Mouse (Mus musculus) thymus, adult 2 months (tissue): ENCODE results near the gene 1700123L14Rik. TPM values are rescaled to one million over a fixed set of nuclear protein-coding genes. Genes with fewer than 3 reads are reported as not detected.

Experiments
- DNase-seq: peaks from one replicate; pipeline ENCODE4 v3.0.0; 2021
- H3K27ac ChIP-seq: fragments of 200-500 bp; 2 replicates; pipeline ENCODE4 v1.5.1; 2012; ENCODE audit warnings: low read length, control low read depth; ENCODE audit not compliant: control insufficient read depth, insufficient read depth
- H3K27me3 ChIP-seq: fragments of 200-500 bp; 2 replicates; pipeline ENCODE4 v1.6.1; 2012; ENCODE audit warnings: mild to moderate bottlenecking, low read length, moderate library complexity, mixed read lengths; ENCODE audit not compliant: control insufficient read depth, insufficient read depth
- H3K36me3 ChIP-seq: fragments of 200-500 bp; 2 replicates; pipeline ENCODE4 v1.6.1; 2012; ENCODE audit warnings: mild to moderate bottlenecking, low read length, moderate library complexity; ENCODE audit not compliant: control insufficient read depth, insufficient read depth
- H3K4me1 ChIP-seq: fragments of 200-500 bp; replicated peaks from 2 replicates; pipeline ENCODE4 v1.6.1; 2012; ENCODE audit warnings: low read length; ENCODE audit not compliant: control insufficient read depth, insufficient read depth
- H3K4me3 ChIP-seq: fragments of 200-500 bp; 2 replicates; pipeline ENCODE4 v1.5.1; 2012; ENCODE audit warnings: mild to moderate bottlenecking, low read length, control low read depth, moderate library complexity; ENCODE audit not compliant: control insufficient read depth, insufficient read depth
- CTCF ChIP-seq: fragments of 200-500 bp; IDR thresholded peaks from 2 replicates; pipeline ENCODE4 v1.5.1; 2012; ENCODE audit warnings: mild to moderate bottlenecking, control low read depth, low read length, moderate library complexity, borderline replicate concordance; ENCODE audit not compliant: control insufficient read depth, poor library complexity, insufficient read depth; ENCODE audit errors: extremely low read depth
- POLR2A ChIP-seq: fragments of 200-500 bp; IDR thresholded peaks from 2 replicates; pipeline ENCODE4 v1.6.1; 2012; ENCODE audit warnings: mild to moderate bottlenecking, low read length, control low read depth, moderate library complexity; ENCODE audit not compliant: control insufficient read depth, poor library complexity, insufficient read depth; ENCODE audit errors: extremely low read depth
- WGBS: fragments of 180-500 bp; shearing (Covaris S2); methylation state at CpG from one replicate; pipeline ENCODE4 v1.1.7; 2018; 5-methylcytosine and 5-hydroxymethylcytosine counted together
- polyA plus RNA-seq: library from polyadenylated mRNA; depleted of rRNA; stranded (reverse); fragments of >200 nt; gene quantifications from 2 replicates; pipeline ENCODE4 v1.2.3, GENCODE M21; 2012; rRNA removed

1700123L14Rik gene
- polyA plus RNA-seq, 1 experiment: 0.13 TPM

DNA sequence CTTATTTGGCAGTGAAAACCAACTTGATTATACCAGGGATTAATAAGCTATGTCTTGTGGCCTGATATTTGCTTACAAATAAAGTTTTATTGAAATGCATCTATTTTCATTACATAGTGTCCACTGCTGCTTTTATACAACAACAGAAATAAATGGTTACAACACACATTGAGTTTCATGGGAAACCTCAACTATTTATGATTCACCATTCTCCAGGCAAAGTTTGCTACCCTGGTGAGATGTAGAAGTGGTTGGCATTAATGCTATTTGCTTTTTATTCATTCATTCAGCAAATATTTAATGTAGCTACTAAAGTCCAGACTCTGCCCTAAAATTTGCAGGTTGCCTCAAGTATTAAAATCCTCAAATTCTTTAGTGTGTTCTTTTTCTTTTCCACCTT lies 988 bp upstream of the 1700123L14Rik start:
- Histone ChIP-seq H3K27ac (no peak overlapping the region), H3K4me1 (no peaks in the 10 kb centered on the region), H3K27me3 (no peaks in the 10 kb centered on the region), H3K4me3 (no peak overlapping the region), H3K36me3 (no peaks in the 10 kb centered on the region)
- TF ChIP-seq POLR2A (no peak), CTCF (no peak)
- DNase-seq: no peak

DNA sequence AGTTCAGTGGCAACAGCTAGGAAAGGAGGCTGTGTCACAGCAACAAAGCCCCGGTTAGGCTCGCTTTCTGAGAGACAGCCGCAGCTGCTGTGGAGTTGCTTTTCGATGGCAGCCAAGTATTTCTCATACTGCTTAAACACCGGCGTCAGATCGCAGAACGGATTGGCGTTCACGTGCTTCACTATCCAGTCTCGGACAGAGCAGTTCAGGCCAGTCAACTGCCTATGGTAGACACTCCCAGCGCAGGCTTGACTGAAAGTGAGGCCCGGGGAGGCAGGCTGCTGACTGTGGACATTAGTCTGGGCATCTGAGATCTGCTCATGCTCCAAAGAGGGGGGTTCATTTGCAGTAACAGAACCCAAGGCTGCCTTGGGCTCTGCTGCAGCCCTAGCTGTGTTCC lies 640 bp downstream of the 1700123L14Rik start:
- Histone ChIP-seq H3K4me1 (no peaks in the 10 kb centered on the region), H3K27ac (no peak overlapping the region), H3K4me3 (no peak overlapping the region), H3K27me3 (no peaks in the 10 kb centered on the region), H3K36me3 (no peaks in the 10 kb centered on the region)
- DNase-seq: no peak
- 96% methylated on average over 13 of the region's 13 CpGs for WGBS
- TF ChIP-seq CTCF (no peak), POLR2A (no peak)

DNA sequence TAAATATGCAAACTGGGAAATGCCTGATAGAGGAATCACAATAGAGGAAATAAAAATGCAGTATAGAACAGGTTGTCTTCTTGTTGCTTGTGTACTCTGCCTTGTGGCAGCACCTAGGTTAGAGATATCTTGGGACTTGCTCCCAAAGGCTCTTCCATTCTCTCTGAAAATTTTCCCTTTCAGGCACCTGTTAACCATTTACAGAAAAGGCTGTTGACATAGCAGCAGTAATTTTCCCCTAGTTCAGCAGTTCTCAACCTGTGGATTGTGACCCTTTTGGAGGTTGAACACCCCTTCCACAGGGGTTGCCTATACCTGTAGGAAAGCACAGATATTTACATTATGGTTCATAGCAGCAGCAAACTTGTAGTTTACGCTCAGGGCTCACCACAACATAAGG lies 22.7 kb downstream of the 1700123L14Rik start:
- H3K4me3 ChIP-seq: no peak overlapping the region
- DNase-seq: no peak
- H3K27ac ChIP-seq: no peak overlapping the region
- no peak for TF ChIP-seq POLR2A
- TF ChIP-seq CTCF: no peak
- 94% methylated on average over 1 of the region's 1 CpGs for WGBS
- H3K27me3 ChIP-seq: no peaks in the 10 kb centered on the region
- H3K36me3 ChIP-seq: no peaks in the 10 kb centered on the region
- no peaks in the 10 kb centered on the region for H3K4me1 ChIP-seq

DNA sequence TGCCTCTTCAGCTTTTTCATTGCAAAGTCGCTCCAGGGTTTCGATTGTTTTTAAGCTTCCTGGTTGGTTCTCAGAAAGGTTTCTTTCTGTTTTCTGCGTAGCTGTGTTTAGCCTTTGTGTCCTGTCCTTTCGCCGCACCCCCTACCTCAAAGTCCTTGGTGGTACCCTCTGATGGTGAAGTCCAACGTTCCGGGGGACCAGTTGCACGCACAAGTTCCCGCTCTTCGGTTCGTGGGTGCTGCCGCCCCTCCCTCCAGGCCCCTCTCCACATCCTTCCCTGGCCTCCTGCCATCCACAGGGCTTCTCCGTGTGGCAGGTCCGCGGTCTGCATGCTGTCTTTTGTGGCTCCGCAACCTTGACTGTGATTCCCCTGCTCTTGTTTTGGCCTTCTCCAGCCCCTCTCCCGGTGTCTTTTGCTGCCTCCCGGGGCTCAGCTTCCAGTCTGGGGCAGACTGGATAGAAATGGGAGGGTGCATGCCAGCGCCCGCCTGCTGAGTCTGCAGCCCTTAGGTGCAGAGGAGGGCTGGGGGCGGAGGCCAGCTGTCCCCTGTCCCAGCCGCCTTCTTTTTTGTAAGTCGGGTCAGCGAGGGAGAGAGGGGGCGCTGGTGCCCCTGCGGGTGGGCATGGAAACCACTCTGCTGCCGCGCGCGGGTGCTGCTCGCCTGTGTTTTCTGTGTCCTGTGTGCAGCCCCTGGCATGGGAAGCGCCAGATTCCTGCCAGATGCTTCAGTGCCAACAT lies 49.3 kb downstream of the 1700123L14Rik start:
- Histone ChIP-seq H3K4me3 (no peak overlapping the region), H3K4me1 (no peaks in the 10 kb centered on the region), H3K27me3 (no peaks in the 10 kb centered on the region), H3K27ac (no peak overlapping the region), H3K36me3 (no peaks in the 10 kb centered on the region)
- no peak for DNase-seq
- TF ChIP-seq CTCF (no peak), POLR2A (no peak)
- 3% methylated on average over 32 of the region's 32 CpGs for WGBS

DNA sequence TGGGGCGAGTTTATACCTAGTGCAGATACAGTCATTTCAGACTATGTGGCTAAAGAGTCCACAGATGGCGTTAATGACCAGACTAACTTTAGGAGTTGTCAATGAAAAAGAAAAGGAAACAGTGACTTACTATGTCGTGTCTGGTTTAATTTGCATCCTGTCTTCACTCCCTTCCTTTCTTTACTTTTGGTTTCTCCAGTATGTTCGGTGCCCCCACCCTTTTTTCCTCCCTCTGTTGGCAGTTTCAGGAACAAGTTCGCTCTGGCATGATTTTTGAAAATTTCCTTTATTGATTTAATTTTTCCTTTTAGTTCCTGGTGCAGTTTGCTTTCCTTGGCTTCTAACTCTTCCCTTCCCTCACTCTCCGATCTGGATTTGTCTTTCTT lies 49.9 kb downstream of the 1700123L14Rik start:
- H3K27me3 ChIP-seq: no peaks in the 10 kb centered on the region
- WGBS: 7% methylated on average over 6 of the region's 6 CpGs
- H3K27ac ChIP-seq: no peak overlapping the region
- H3K4me1 ChIP-seq: no peaks in the 10 kb centered on the region
- TF ChIP-seq CTCF: no peak
- TF ChIP-seq POLR2A: no peak
- no peak for DNase-seq
- H3K36me3 ChIP-seq: no peaks in the 10 kb centered on the region
- H3K4me3 ChIP-seq: no peak overlapping the region

Other genes with a start within 250 kb of the 1700123L14Rik start
- gene Fam19a1, start 53.1 kb downstream of the 1700123L14Rik start, polyA plus RNA-seq: 0.05 and 0.08 TPM in 2 replicates